Mouse (Mus musculus) liver, embryonic 14.5 days (tissue): ENCODE measurements around the gene Eps8l2.

Source experiments
- CTCF ChIP-seq: IDR thresholded peaks from 2 replicates; pipeline ENCODE4 v1.5.1; 2016; ENCODE audit warnings: antibody characterized with exemption, low read depth, control low read depth
- EP300 ChIP-seq: IDR thresholded peaks from 2 replicates; pipeline ENCODE4 v1.6.1; 2016; ENCODE audit warnings: antibody characterized with exemption, low read depth

DNA sequence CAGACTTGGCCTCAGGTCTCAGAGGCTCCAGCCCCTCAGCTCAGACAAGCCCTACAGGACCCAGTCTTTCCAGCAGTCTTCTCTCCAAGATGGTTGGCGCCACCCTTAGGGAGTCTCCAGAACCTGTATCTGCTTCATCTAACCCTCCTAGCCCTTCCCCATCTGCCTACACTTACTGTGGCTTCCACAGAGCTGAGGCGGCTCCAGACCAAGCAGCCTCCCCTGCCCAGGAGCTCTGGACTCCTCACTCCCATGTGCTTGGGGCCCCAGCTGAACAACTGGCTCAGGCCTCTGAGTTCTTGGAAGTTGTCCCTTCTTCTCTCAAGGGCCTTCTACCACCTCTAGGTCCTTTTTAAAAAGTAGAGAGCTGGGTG lies 25.1 kb downstream of the Eps8l2 start:
- no peak for TF ChIP-seq EP300
- no peak for TF ChIP-seq CTCF
